Mouse (Mus musculus) small intestine, adult 2 months (tissue): ENCODE data around the gene Clybl.

Experiments
- CTCF ChIP-seq: fragments of 200-500 bp; IDR thresholded peaks from 2 replicates; pipeline ENCODE4 v1.5.1; 2012; ENCODE audit warnings: low read depth, mild to moderate bottlenecking, control low read depth, inconsistent platforms, low read length, moderate library complexity, mixed read lengths; ENCODE audit not compliant: insufficient replicate concordance, insufficient read length; ENCODE audit errors: extremely low read depth
- POLR2A ChIP-seq: fragments of 200-500 bp; IDR thresholded peaks from 2 replicates; pipeline ENCODE4 v1.6.1; 2012; ENCODE audit warnings: low read depth, mild to moderate bottlenecking, control low read depth, inconsistent platforms, low read length, moderate library complexity

- no peak for TF ChIP-seq CTCF
- TF ChIP-seq POLR2A, result no peak
Measured at GRCm38 (mm10) chr14:122181815-122182157, 282 bp downstream of the Clybl start.
